Mouse (Mus musculus): ENCODE data around the gene Appbp2.

The Appbp2 gene

DNA sequence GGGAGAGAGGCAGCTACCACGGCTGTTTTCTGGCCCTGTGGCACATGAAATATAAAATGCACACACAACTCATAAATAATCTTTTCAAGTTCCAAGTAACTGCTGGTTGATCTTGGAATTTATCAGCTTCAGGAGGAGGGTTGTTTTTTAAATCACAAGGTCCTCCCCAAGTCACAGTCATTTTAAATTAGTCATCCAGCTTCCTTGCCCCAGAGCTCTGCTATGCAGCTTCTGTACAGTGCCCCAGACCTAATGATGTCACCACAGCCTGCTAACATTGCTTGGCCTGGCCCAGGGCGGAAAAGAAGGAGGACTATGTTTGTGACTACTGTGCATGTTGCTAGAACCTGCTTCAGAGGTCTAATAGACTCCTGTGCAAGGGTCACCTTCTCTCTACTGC is 77.6 kb downstream of the Appbp2 start:
- no peak for DNase-seq (ENCODE audit: low spot score)

- no peak for DNase-seq (ENCODE audit: low spot score)
These were observed 82.5 kb downstream of the Appbp2 start for GRCm38 (mm10) chr11:85152256-85152930.

DNA sequence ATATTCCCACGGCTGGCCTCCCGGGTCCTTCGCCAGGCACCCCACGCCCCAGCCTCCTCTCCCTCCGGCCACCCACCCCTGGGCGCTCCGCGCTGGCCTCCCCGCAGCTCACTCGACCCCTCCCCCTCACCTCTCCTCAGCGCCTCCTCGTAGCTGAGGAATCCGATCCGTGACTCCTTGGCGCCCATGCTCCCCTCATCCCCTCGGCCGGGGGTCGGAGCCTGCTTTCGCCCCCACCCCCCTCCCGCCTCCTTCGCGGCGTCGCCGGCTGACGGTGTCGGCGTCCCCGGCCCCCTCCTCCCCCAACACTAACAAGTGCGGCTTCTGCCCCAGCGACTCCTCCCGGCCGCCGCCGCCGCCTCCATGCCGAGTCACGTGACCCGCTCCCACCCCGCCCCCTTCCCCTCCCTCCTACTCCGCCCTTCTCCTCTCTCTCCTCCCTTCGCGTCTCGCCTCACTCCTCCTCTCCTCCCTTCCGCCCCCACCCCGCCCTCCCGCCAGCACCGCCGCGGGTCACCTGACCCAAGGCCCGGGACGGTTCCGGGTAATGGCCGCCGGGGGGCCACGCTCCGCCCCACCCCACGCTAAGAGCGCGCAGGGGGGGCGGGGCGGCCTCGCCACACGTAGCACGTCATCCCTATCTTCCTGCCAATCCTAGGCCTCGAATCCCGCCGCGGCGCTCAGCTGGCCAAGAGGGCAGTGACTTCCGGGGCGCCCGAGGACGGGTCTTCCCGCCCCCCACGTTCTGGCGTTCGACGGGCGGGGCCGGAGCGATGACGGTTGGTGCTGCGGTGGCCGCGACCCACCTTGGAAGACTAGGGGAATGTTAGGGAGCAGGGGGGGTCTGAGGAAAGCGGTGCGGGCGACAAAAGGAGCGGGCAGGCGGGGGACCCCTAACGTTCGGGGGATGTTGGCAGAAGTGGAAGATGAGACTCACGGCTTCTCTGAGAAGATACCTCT is 95.1 kb downstream of the Appbp2 start, which contains the start of gene Usp32:
Gene Usp32 (minus strand): TSS at position 581 of the 960 bp plus-strand sequence.
- peak; percentile 97 for DNase-seq (ENCODE audit: low spot score)

- peak; percentile 12 for DNase-seq (ENCODE audit: low spot score)
These were observed 96.0 kb downstream of the Appbp2 start for GRCm38 (mm10) chr11:85138776-85139474.
